Mouse (Mus musculus) ES-E14 (cell line): Measurements from ENCODE around the gene Cic.

Experiments
- HCFC1 ChIP-seq: IDR thresholded peaks from 2 replicates; pipeline ENCODE4 v1.6.1; 2012; ENCODE audit warnings: low read length, inconsistent platforms, borderline replicate concordance; ENCODE audit not compliant: insufficient read depth
- MAFK ChIP-seq: IDR thresholded peaks from 2 replicates; pipeline ENCODE4 v1.6.1; 2014; ENCODE audit warnings: mild to moderate bottlenecking, low read depth, low read length, inconsistent platforms; ENCODE audit not compliant: insufficient read depth
- ZNF384 ChIP-seq: IDR thresholded peaks from 2 replicates; pipeline ENCODE4 v1.6.1; 2012; ENCODE audit warnings: low read depth, low read length, inconsistent platforms

DNA sequence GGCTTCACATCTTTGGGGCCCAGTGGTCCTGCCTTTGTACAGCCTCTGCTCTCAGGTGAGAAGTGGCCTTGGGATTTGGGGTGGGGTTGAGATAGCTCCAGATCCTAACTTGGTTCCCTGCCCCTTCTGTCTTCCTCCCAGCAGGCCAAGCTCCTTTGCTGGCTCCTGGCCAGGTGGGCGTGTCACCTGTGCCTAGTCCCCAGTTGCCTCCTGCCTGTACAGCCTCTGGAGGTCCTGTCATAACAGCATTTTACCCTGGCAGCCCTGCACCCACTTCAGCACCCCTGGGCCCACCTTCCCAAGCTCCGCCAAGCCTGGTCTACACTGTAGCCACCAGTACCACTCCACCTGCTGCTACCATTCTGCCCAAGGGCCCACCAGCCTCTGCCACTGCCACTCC is 23.4 kb downstream of the Cic start:
- TF ChIP-seq ZNF384 (no peak), HCFC1 (no peak), MAFK (no peak)
